Mouse (Mus musculus) kidney, embryonic 15.5 days (tissue): ENCODE measurements around the gene Cnr2. TPM values are rescaled to one million over a fixed set of nuclear protein-coding genes. Genes with fewer than 3 reads are reported as not detected.

ENCODE experiments used
- ATAC-seq: fragments of 200-750 bp; cut with Nextera tagmentation; replicated peaks from 2 replicates; pipeline ENCODE4 v1.8.0; 2017; ENCODE audit warnings: moderate TSS enrichment; ENCODE audit not compliant: low FRiP score
- H3K27ac ChIP-seq: fragments of 300-500 bp; sonication (generic); 2 replicates; pipeline ENCODE4 v1.5.1; 2015; ENCODE audit warnings: mild to moderate bottlenecking, inconsistent platforms
- H3K27me3 ChIP-seq: fragments of 300-500 bp; sonication (generic); 2 replicates; pipeline ENCODE4 v1.6.1; 2015; ENCODE audit warnings: inconsistent platforms
- H3K36me3 ChIP-seq: fragments of 300-500 bp; sonication (generic); 2 replicates; pipeline ENCODE4 v1.6.1; 2015; ENCODE audit warnings: inconsistent platforms
- H3K4me1 ChIP-seq: fragments of 300-500 bp; sonication (generic); 2 replicates; pipeline ENCODE4 v1.6.1; 2015; ENCODE audit warnings: inconsistent platforms
- H3K4me2 ChIP-seq: fragments of 300-500 bp; sonication (generic); 2 replicates; pipeline ENCODE4 v1.6.1; 2015; ENCODE audit warnings: moderate library complexity, mild to moderate bottlenecking, inconsistent platforms
- H3K4me3 ChIP-seq: fragments of 300-500 bp; sonication (generic); replicated peaks from 2 replicates; pipeline ENCODE4 v1.5.1; 2015; ENCODE audit warnings: mild to moderate bottlenecking, inconsistent platforms
- H3K9ac ChIP-seq: fragments of 300-500 bp; sonication (generic); 2 replicates; pipeline ENCODE4 v1.6.1; 2015; ENCODE audit warnings: mild to moderate bottlenecking, inconsistent platforms
- H3K9me3 ChIP-seq: fragments of 300-500 bp; sonication (generic); replicated peaks from 2 replicates; pipeline ENCODE4 v1.6.1; 2016; ENCODE audit warnings: inconsistent platforms
- WGBS: fragments of 180-500 bp; shearing (Covaris S2); methylation state at CpG from one replicate; pipeline ENCODE4 v1.1.7; 2015; ENCODE audit warnings: mixed read lengths; 5-methylcytosine and 5-hydroxymethylcytosine counted together
- polyA plus RNA-seq: library from polyadenylated mRNA; unstranded; fragments of >200 nt; fragmentation: Nextera tagmentation; extraction: Ambion mirVana; gene quantifications from 2 replicates; pipeline ENCODE4 v1.2.1, GENCODE M21; 2015

The Cnr2 gene
- polyA plus RNA-seq, 1 experiment from 2014 or later = 0.64 TPM

DNA sequence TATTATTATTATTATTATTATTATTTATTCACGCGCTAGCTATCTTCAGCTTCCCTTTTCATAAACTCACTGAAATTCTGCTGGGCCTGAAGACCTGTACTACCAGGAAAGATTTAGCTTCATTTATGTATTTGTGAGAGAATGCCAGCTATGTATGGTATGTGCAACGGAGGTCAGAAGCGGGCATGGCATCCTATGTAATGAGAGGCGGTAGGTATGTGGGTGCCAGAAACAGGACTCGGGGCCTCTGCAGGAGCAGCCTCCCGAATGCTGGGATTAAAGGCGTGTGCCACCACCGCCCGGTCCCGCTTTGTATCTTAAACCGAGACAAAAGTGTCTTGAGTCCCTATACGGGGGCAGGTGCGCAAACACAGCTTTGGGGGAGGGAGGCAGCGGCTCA, 67.8 kb downstream of the Cnr2 start:
- peaks cover 60% of the 10 kb centered on the region for H3K36me3 ChIP-seq
- H3K27ac ChIP-seq = peak overlapping the region; percentile 93
- no peaks in the 10 kb centered on the region for H3K27me3 ChIP-seq
- H3K9ac ChIP-seq = peak overlapping the region; percentile 80
- no peaks in the 10 kb centered on the region for H3K9me3 ChIP-seq
- H3K4me1 ChIP-seq = peaks cover 27% of the 10 kb centered on the region
- 0 out of 2 replicates have a peak, but pooled peaks have one; percentile 1 for ATAC-seq
- WGBS = 6% methylated on average over 15 of the region's 15 CpGs
- H3K4me3 ChIP-seq = peak overlapping the region; percentile 86
- peak overlapping the region; percentile 96 for H3K4me2 ChIP-seq

DNA sequence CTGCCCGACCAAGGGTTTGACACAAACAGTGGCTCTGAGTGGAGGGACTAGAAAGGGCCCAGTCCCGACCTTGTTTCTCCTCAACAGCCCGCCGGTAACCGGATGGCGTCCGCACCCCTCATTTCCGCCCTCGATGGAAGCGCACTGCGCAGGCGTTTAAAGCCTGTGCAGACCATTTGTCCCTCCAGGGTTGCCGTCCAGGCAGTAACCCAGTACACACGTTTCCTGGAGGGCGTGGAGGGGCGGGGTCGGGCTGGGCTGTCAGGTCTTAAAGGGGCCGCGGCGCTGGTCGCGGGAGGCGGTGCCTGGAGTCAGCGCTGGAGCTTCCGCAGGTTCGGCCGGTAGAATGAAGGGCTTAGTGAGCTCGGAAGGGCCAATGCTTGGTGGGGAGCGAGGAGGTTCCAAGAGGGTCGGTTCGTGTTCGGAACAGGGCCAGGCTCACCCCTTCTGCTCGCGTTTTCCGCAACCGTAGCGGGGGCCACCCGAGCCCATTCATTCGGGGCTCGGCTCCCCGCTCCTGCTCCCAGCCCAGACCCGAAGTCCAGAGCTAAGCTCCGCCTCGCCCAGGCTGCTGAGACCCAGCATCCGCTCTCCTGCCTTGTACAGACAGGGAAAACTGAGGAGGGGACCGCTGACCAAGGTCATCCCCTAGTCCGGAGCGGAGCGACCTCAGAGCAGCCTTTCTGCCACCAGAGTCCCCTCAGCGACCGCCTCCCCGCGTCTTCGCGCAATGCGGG, 68.4 kb downstream of the Cnr2 start, which contains the start of gene Gale:
Gale (plus strand) TSS at position 271 of the 737 bp plus-strand sequence.
- WGBS = under 1% methylated on average over 56 of the region's 56 CpGs
- H3K4me2 ChIP-seq = peak within 1 kb of the TSS; percentile 96
- peak within 1 kb of the TSS; percentile 80 for H3K9ac ChIP-seq
- H3K4me3 ChIP-seq = peak within 1 kb of the TSS; percentile 86
- peak; percentile 93 for ATAC-seq
- H3K36me3 ChIP-seq = peaks cover 60% of the 10 kb centered on the region
- H3K4me1 ChIP-seq = peaks cover 22% of the 10 kb centered on the region
- H3K9me3 ChIP-seq = no peaks in the 10 kb centered on the region
- H3K27me3 ChIP-seq = no peaks in the 10 kb centered on the region
- H3K27ac ChIP-seq = peak within 1 kb of the TSS; percentile 93

DNA sequence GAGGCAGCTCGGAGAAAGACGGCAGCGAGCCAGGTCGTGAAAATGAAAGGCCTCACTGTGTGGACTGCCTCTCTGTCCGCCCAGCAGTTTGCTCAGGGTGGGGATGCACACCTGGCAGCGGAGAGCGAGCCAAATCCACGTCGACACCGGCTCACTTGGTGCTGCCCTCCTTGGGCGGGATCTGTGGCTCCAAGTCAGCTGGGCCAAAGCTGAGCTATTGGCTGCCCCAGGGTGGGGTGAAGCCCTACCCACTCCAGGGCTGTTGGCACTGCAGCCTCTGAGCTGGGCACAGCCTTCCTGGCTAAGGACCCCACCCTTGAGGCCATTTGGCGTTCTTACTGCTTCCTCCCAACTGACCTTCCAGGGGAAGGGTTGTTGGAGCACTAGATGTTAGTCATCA, 69.2 kb downstream of the Cnr2 start:
- peak overlapping the region; percentile 82; the same call in 1 of the 2 replicates for H3K27ac ChIP-seq
- ATAC-seq = 0 out of 2 replicates have a peak, but pooled peaks have one; percentile 7
- WGBS = 3% methylated on average over 12 of the region's 12 CpGs

DNA sequence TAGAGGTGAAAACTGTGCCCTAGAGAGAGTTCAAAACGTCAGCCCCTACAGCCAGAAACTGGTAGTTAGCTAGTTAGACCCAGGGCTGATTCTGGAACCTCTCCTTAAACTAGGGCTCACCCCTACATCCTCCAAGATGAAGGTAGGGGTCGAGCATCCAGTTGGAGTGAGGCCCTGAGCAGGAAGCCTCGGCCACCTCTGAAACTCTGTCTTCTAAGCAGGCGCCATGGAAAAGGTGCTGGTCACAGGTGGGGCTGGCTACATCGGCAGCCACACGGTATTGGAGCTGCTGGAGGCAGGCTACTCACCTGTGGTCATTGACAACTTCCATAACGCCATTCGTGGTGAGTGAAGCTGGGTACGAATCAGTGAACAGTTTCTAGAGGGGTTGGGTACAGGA, 69.9 kb downstream of the Cnr2 start:
- Histone ChIP-seq H3K9ac (peak overlapping the region; percentile 68), H3K36me3 (peaks cover 60% of the 10 kb centered on the region), H3K27me3 (no peaks in the 10 kb centered on the region), H3K4me1 (peaks cover 22% of the 10 kb centered on the region), H3K4me2 (peak overlapping the region; percentile 96), H3K4me3 (peak overlapping the region; percentile 86), H3K27ac (no peak overlapping the region), H3K9me3 (no peaks in the 10 kb centered on the region)
- WGBS = 78% methylated on average over 9 of the region's 9 CpGs
- ATAC-seq = no peak

More for the DNA sequence above, 69.2 kb downstream of the Cnr2 start:
- H3K4me1 ChIP-seq = peaks cover 22% of the 10 kb centered on the region
- H3K9me3 ChIP-seq = no peaks in the 10 kb centered on the region
- peaks cover 60% of the 10 kb centered on the region for H3K36me3 ChIP-seq
- H3K9ac ChIP-seq = peak overlapping the region; percentile 68
- H3K4me2 ChIP-seq = peak overlapping the region; percentile 96
- H3K4me3 ChIP-seq = peak overlapping the region; percentile 86
- H3K27me3 ChIP-seq = no peaks in the 10 kb centered on the region

DNA sequence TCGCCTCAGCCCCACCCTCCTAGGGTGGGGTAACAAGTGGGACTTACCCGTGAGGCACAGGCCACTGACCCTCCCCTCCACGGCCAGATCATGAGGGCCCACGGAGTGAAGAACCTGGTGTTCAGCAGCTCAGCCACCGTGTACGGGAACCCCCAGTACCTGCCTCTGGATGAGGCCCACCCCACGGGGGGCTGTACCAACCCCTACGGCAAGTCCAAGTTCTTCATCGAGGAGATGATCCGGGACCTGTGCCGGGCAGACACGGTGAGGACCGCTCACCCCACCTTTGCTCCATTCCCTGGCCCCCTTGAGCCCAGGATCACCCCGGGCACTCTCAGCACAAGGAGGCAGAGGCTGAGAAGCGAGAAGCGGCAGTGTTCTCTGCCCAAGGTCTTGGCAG, 71.1 kb downstream of the Cnr2 start:
- Histone ChIP-seq H3K4me1 (peaks cover 28% of the 10 kb centered on the region), H3K27me3 (no peaks in the 10 kb centered on the region), H3K9me3 (no peaks in the 10 kb centered on the region), H3K9ac (no peak overlapping the region), H3K27ac (no peak overlapping the region), H3K4me2 (no peak overlapping the region), H3K36me3 (peaks cover 54% of the 10 kb centered on the region), H3K4me3 (no peak overlapping the region)
- ATAC-seq = no peak
- WGBS = 91% methylated on average over 16 of the region's 16 CpGs

DNA sequence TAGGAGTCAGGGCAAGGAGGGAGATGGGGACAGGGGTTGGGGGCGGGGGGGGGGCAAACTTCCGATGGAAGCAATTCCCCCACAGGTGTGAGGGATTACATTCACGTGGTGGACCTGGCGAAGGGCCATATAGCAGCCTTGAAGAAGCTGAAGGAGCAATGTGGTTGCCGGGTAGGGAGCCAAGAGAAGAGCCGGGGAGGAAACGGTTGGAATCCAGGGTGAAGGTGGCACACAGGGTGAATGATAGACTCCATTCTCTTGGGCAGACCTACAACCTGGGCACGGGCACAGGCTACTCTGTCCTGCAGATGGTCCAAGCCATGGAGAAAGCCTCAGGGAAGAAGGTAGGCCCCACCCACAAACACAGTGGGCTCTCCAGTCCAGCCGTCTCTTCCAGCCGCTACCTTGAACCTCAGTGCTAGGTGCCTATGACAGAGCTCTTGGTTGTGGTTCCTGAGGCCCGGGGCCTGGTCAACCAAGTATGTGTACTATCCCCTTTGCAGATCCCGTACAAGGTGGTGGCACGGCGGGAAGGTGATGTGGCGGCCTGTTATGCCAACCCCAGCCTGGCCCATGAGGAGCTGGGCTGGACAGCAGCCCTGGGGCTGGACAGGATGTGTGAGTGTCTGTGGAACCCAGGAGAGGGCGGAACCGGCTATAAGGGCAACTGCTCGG, 72.0 kb downstream of the Cnr2 start:
- no peaks in the 10 kb centered on the region for H3K9me3 ChIP-seq
- no peak for ATAC-seq
- H3K36me3 ChIP-seq = peaks cover 50% of the 10 kb centered on the region
- H3K27me3 ChIP-seq = no peaks in the 10 kb centered on the region
- H3K4me1 ChIP-seq = peaks cover 34% of the 10 kb centered on the region
- no peak overlapping the region for H3K4me2 ChIP-seq
- H3K4me3 ChIP-seq = no peak overlapping the region
- H3K27ac ChIP-seq = no peak overlapping the region
- 89% methylated on average over 18 of the region's 18 CpGs for WGBS
- no peak overlapping the region for H3K9ac ChIP-seq

DNA sequence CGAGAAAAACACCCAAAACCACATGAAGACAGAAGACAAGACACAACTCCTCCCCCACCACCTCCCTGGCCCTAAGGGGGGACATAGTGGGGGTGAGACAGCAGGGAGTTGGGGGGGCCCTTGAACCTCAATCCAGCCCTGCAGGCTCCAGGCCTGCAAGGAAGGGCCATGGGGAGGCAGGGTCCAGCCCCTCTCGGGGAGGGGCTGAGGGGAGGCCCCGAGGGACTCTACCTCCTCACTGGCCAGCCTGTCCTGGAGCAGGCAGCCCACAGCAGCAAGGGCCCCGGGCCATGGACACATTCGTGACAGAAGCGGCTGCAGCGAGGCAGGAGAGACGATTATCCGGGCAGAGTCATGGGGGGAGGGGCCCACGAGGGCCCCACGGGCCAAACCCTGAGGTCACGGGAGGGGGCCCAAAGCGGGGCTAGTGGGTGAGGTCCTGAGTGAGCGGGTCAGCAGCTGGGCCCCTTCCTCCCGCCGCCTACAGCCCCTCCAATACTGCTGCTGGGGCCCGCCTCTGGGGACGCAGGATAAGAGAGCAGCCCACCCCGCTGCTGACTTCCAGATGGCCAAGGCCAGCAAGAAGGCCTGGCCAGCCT, 73.2 kb downstream of the Cnr2 start:
- Histone ChIP-seq H3K27ac (0 out of 2 replicates have a peak overlapping the region, but pooled peaks have one; percentile 18), H3K9ac (peak overlapping the region; percentile 26; the same call in 1 of the 2 replicates), H3K4me3 (no peak overlapping the region), H3K27me3 (no peaks in the 10 kb centered on the region), H3K9me3 (no peaks in the 10 kb centered on the region), H3K36me3 (peaks cover 50% of the 10 kb centered on the region), H3K4me1 (peaks cover 35% of the 10 kb centered on the region), H3K4me2 (no peak overlapping the region)
- WGBS = 56% methylated on average over 19 of the region's 19 CpGs
- no peak for ATAC-seq

DNA sequence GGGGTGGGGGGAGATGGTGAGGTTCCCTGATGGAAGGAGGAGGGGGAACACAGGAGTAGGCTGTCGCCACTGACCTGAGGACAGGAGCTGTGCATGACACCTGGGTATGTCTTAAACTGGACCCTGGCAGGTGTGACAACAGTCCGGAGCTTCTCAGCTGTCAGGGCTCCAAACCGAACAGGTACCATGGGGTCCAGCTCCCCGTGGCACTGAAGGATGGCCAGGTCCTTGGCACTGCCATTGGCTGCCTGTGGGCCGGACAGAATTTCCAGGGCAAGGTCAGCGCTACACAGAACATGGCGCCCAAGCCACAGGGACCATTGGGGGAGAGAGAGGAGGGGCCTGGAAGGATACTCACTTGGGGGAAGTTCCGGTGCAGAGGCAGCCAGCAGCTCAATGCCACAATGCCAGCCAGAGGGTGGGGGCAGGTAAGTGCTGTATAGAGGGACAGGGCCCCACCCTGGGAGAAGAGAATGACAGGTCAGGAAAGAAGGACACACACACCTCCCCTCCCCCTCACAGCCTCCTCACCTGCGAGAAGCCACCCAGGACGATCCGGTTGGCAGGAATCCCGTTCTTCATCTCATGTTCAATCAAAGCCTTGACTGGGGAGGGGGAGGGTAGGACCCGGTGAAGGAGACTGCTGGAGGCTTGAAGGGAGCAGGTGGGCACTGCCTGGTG, 74.0 kb downstream of the Cnr2 start:
- Histone ChIP-seq H3K9me3 (no peaks in the 10 kb centered on the region), H3K4me3 (no peak overlapping the region), H3K4me2 (no peak overlapping the region), H3K27ac (no peak overlapping the region), H3K4me1 (peaks cover 32% of the 10 kb centered on the region), H3K9ac (peak overlapping the region; percentile 26; the same call in 1 of the 2 replicates), H3K36me3 (peaks cover 51% of the 10 kb centered on the region), H3K27me3 (no peaks in the 10 kb centered on the region)
- no peak for ATAC-seq
- 89% methylated on average over 13 of the region's 13 CpGs for whole genome bisulfite sequencing

Other genes with a start within 250 kb of the Cnr2 start
- 1.1 TPM in 2 replicates for gene Ifnlr1, start 209.1 kb upstream of the Cnr2 start, polyA plus RNA-seq
- 0.06 and 0.09 TPM in 2 replicates for gene Il22ra1, start 167.2 kb upstream of the Cnr2 start, polyA plus RNA-seq
- 1.1 and 1.7 TPM in 2 replicates for gene Myom3, start 135.7 kb upstream of the Cnr2 start, polyA plus RNA-seq
- gene Srsf10, start 39.6 kb upstream of the Cnr2 start, polyA plus RNA-seq = 268 and 279 TPM in 2 replicates
- gene Pnrc2, start 21.5 kb upstream of the Cnr2 start, polyA plus RNA-seq = 194 and 213 TPM in 2 replicates
- gene Fuca1, start 25.3 kb downstream of the Cnr2 start, polyA plus RNA-seq = 70.1 and 71.8 TPM in 2 replicates
- 77.2 and 80.2 TPM in 2 replicates for gene Hmgcl, start 51.1 kb downstream of the Cnr2 start, polyA plus RNA-seq
- 35.2 and 36.7 TPM in 2 replicates for gene Gale, start 68.3 kb downstream of the Cnr2 start, polyA plus RNA-seq
- gene Lypla2, start 77.2 kb downstream of the Cnr2 start, polyA plus RNA-seq = 120 and 131 TPM in 2 replicates
- 52.6 and 52.7 TPM in 2 replicates for gene Pithd1, start 91.9 kb downstream of the Cnr2 start, polyA plus RNA-seq
- 40.0 and 40.6 TPM in 2 replicates for gene Eloa, start 126.4 kb downstream of the Cnr2 start, polyA plus RNA-seq
- gene Rpl11, start 158.0 kb downstream of the Cnr2 start, polyA plus RNA-seq = 483 and 529 TPM in 2 replicates
- gene Id3, start 248.1 kb downstream of the Cnr2 start, polyA plus RNA-seq = 862 and 905 TPM in 2 replicates